12 mouse cellular contexts compared by ENCODE assay signal in the genomic region with DNA sequence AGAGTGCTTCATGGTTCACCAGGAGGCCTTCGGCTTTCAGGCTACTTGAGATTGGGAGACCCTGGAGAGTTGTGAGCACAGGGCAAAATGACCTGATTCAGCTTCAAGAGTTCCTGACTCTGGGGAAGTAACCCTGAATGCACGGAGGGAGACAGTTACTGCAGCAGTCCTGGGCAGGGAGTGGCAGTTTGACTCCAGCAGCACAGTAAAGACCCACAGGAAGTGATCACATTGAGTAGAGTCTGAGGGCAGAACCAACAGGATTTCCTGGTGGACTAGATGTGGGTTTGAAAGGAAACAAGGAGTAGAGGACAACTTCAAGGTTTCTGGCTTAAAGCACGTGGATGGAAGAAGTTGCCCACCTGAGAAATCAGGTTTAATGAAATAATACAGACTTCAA.
DNase-seq lines count a peak whose midpoint lies in the region; ATAC-seq and TF ChIP-seq lines count a peak whose summit lies in the region.
"Had no signal": no experiment of that assay in that cellular context is flagged by ENCODE, and none has a peak within 500 bp of the region (broad histone marks: within the 10 kb centered on the region; RNA-seq: fewer than 3 reads in every experiment).

No protein-coding gene starts in this region.

- ATAC-seq in lung, postnatal 0 days: peak; percentile 56
- no peak for ATAC-seq in midbrain, embryonic 11.5 days (ENCODE audit: low FRiP score)

- DNase-seq in lung, postnatal 0 days (ENCODE audit: low spot score): peak; percentile 37
- DNase-seq in lung, postnatal 10 days: no peak
- peak; percentile 19 for DNase-seq in R1 (ENCODE audit: low read depth, low spot score)
- no peak for DNase-seq in limb, embryonic 10.5 days (ENCODE audit: low spot score)
- peak; percentile 33 for DNase-seq in thymus, postnatal 14 days
- DNase-seq in ovary, postnatal 10 days (ENCODE audit: low spot score): no peak
- DNase-seq in midbrain, embryonic 11.5 days (ENCODE audit: low spot score, missing footprints): no peak

- H3K27me3 ChIP-seq in lung, postnatal 0 days (replicated peaks; ENCODE audit: insufficient read depth, low read length): no peaks in the 10 kb centered on the region
- no peaks in the 10 kb centered on the region for H3K27me3 ChIP-seq in limb, embryonic 10.5 days (ENCODE audit: low read depth, poor library complexity, severe bottlenecking)
- no peaks in the 10 kb centered on the region for H3K27me3 ChIP-seq in midbrain, embryonic 11.5 days (ENCODE audit: control insufficient read depth, insufficient read depth, low read length)
- H3K27me3 ChIP-seq: hindbrain, embryonic 15.5 days; limb, embryonic 12.5 days; stomach, embryonic 15.5 days had no signal

- TF ChIP-seq CTCF in lung, postnatal 0 days (IDR thresholded peaks at IDR 0.05): no peak

- peak; percentile 65 for TF ChIP-seq EP300 in lung, postnatal 0 days (IDR thresholded peaks at IDR 0.05)

- no peak overlapping the region for H3K4me2 ChIP-seq in lung, postnatal 0 days (replicated peaks; ENCODE audit: low read depth, low read length)
- H3K4me2 ChIP-seq in midbrain, embryonic 11.5 days: no peak overlapping the region
- H3K4me2 ChIP-seq: hindbrain, embryonic 15.5 days; limb, embryonic 12.5 days; stomach, embryonic 15.5 days had no signal

- H3K36me3 ChIP-seq in lung, postnatal 0 days (ENCODE audit: insufficient read depth, low read length): no peaks in the 10 kb centered on the region
- no peaks in the 10 kb centered on the region for H3K36me3 ChIP-seq in limb, embryonic 10.5 days
- H3K36me3 ChIP-seq in midbrain, embryonic 11.5 days (ENCODE audit: control insufficient read depth, insufficient read depth, low read length): no peaks in the 10 kb centered on the region
- H3K36me3 ChIP-seq: hindbrain, embryonic 15.5 days; limb, embryonic 12.5 days; stomach, embryonic 15.5 days had no signal

- H3K9me3 ChIP-seq in lung, postnatal 0 days (ENCODE audit: low read length): no peaks in the 10 kb centered on the region
- no peaks in the 10 kb centered on the region for H3K9me3 ChIP-seq in limb, embryonic 10.5 days (replicated peaks)
- H3K9me3 ChIP-seq in midbrain, embryonic 11.5 days (ENCODE audit: control insufficient read depth, low read length): no peaks in the 10 kb centered on the region
- H3K9me3 ChIP-seq: hindbrain, embryonic 15.5 days; limb, embryonic 12.5 days; stomach, embryonic 15.5 days had no signal

- no peaks in the 10 kb centered on the region for H3K4me1 ChIP-seq in lung, postnatal 0 days (ENCODE audit: insufficient read depth, low read depth, low read length)
- peaks cover 42% of the 10 kb centered on the region for H3K4me1 ChIP-seq in limb, embryonic 10.5 days
- no peaks in the 10 kb centered on the region for H3K4me1 ChIP-seq in midbrain, embryonic 11.5 days (ENCODE audit: control insufficient read depth, insufficient read depth, low read length)
- H3K4me1 ChIP-seq: hindbrain, embryonic 15.5 days; stomach, embryonic 15.5 days had no signal

- 57% methylated on average over 3 of the region's 3 CpGs for WGBS in lung, postnatal 0 days
- 79% methylated on average over 3 of the region's 3 CpGs for WGBS in limb, embryonic 10.5 days
- 77% methylated on average over 3 of the region's 3 CpGs for WGBS in midbrain, embryonic 11.5 days

- H3K9ac ChIP-seq in lung, postnatal 0 days (replicated peaks; ENCODE audit: low read depth): no peak overlapping the region
- H3K9ac ChIP-seq in midbrain, embryonic 11.5 days (ENCODE audit: low read length): no peak overlapping the region
- H3K9ac ChIP-seq: hindbrain, embryonic 15.5 days; limb, embryonic 12.5 days; stomach, embryonic 15.5 days had no signal

- H3K4me3 ChIP-seq in lung, postnatal 0 days (ENCODE audit: low read depth, low read length): no peak overlapping the region
- H3K4me3 ChIP-seq in limb, embryonic 10.5 days: no peak overlapping the region
- no peak overlapping the region for H3K4me3 ChIP-seq in midbrain, embryonic 11.5 days (ENCODE audit: low read depth, low read length)
- H3K4me3 ChIP-seq: hindbrain, embryonic 15.5 days; limb, embryonic 12.5 days; myocyte; stomach, embryonic 15.5 days had no signal

- no peak overlapping the region for H3K27ac ChIP-seq in lung, postnatal 0 days (ENCODE audit: low read length)
- peak overlapping the region; percentile 56; the same call in 1 of the 2 replicates for H3K27ac ChIP-seq in limb, embryonic 10.5 days
- H3K27ac ChIP-seq in midbrain, embryonic 11.5 days (ENCODE audit: low read depth, low read length): no peak overlapping the region
- H3K27ac ChIP-seq: hindbrain, embryonic 15.5 days; kidney, postnatal 0 days; limb, embryonic 12.5 days; stomach, embryonic 15.5 days had no signal

Comparison
In these comparisons a context has a peak if more than half of its experiments do, and no peak if none do; other contexts are left out.
1. DNase-seq: peak in lung, postnatal 0 days (single experiment), R1 (single experiment) and thymus, postnatal 14 days (single experiment); none in lung, postnatal 10 days (single experiment), limb, embryonic 10.5 days (single experiment), ovary, postnatal 10 days (single experiment) and midbrain, embryonic 11.5 days (single experiment).